In genomic region chr6:34863786-34864514, GRCm38 (mm10) we compare ENCODE assay signal across 15 mouse cellular contexts. TPM values are rescaled to one million over a fixed set of nuclear protein-coding genes. Genes with fewer than 3 reads are reported as not detected.
DNase-seq lines count a peak whose midpoint lies in the region; ATAC-seq and TF ChIP-seq lines count a peak whose summit lies in the region.
"Had no signal": no experiment of that assay in that cellular context is flagged by ENCODE, and none has a peak within 500 bp of the region (broad histone marks: within the 10 kb centered on the region; RNA-seq: fewer than 3 reads in every experiment).

No protein-coding gene starts in this region.

- whole genome bisulfite sequencing in kidney, postnatal 0 days: 53% methylated on average over 9 of the region's 9 CpGs
- WGBS in kidney, embryonic 15.5 days: 60% methylated on average over 9 of the region's 9 CpGs
- 41% methylated on average over 9 of the region's 9 CpGs for WGBS in liver, embryonic 14.5 days (ENCODE audit: insufficient replicate concordance)
- WGBS in limb, embryonic 10.5 days: 75% methylated on average over 9 of the region's 9 CpGs

- no peak overlapping the region for H3K4me3 ChIP-seq in kidney, postnatal 0 days (replicated peaks; ENCODE audit: low read depth, low read length)
- no peak overlapping the region for H3K4me3 ChIP-seq in kidney, embryonic 15.5 days (replicated peaks)
- no peak overlapping the region for H3K4me3 ChIP-seq in liver, embryonic 14.5 days (ENCODE audit: insufficient read depth in 1 of 2, low read depth in 2 of 2, low read length in 2 of 2)
- no peak overlapping the region for H3K4me3 ChIP-seq in limb, embryonic 10.5 days

- no peak for TF ChIP-seq CTCF in kidney, postnatal 0 days (IDR thresholded peaks at IDR 0.05; ENCODE audit: low read depth)
- TF ChIP-seq CTCF in liver, embryonic 14.5 days (IDR thresholded peaks at IDR 0.05; ENCODE audit: low read depth): no peak

- no peaks in the 10 kb centered on the region for H3K27me3 ChIP-seq in kidney, postnatal 0 days (ENCODE audit: insufficient read depth, low read length)
- H3K27me3 ChIP-seq in kidney, embryonic 15.5 days: no peaks in the 10 kb centered on the region
- no peaks in the 10 kb centered on the region for H3K27me3 ChIP-seq in liver, embryonic 14.5 days (ENCODE audit: control insufficient read depth, insufficient read depth, low read length)
- H3K27me3 ChIP-seq in limb, embryonic 10.5 days (ENCODE audit: low read depth, poor library complexity, severe bottlenecking): no peaks in the 10 kb centered on the region
- H3K27me3 ChIP-seq: embryonic facial prominence, embryonic 13.5 days had no signal

- intact Hi-C loops in heart, postnatal 14 days (cut with DNase I): loop anchor here (2.0 to 5.0 kb wide), 2 partner anchors 15 to 82 kb away; partner anchors contain the start of genes Agbl3 and Cyren

- no peak for ATAC-seq in kidney, postnatal 0 days (replicated peaks; ENCODE audit: low FRiP score, low read depth)
- ATAC-seq in kidney, embryonic 15.5 days (replicated peaks; ENCODE audit: low FRiP score): no peak
- no peak for ATAC-seq in liver, embryonic 14.5 days (ENCODE audit: insufficient read depth)
- ATAC-seq: forebrain, embryonic 14.5 days had no signal

- no peaks in the 10 kb centered on the region for H3K36me3 ChIP-seq in kidney, postnatal 0 days (ENCODE audit: insufficient read depth, low read length)
- H3K36me3 ChIP-seq in kidney, embryonic 15.5 days: no peaks in the 10 kb centered on the region
- H3K36me3 ChIP-seq in liver, embryonic 14.5 days (replicated peaks; ENCODE audit: control insufficient read depth, insufficient read depth, low read depth): no peaks in the 10 kb centered on the region
- H3K36me3 ChIP-seq in limb, embryonic 10.5 days: no peaks in the 10 kb centered on the region
- H3K36me3 ChIP-seq: embryonic facial prominence, embryonic 13.5 days had no signal

- peak overlapping the region; percentile 56; the same call in 1 of the 2 replicates for H3K4me2 ChIP-seq in kidney, postnatal 0 days (ENCODE audit: low read length)
- H3K4me2 ChIP-seq in kidney, embryonic 15.5 days: no peak overlapping the region
- peak overlapping the region; percentile 73 for H3K4me2 ChIP-seq in liver, embryonic 14.5 days (ENCODE audit: low read depth)

- peaks cover 15% of the 10 kb centered on the region for H3K4me1 ChIP-seq in kidney, postnatal 0 days (replicated peaks; ENCODE audit: insufficient read depth, low read length)
- peaks cover 32% of the 10 kb centered on the region for H3K4me1 ChIP-seq in kidney, embryonic 15.5 days
- peaks cover 22 to 41% of the 10 kb centered on the region in 2 experiments for H3K4me1 ChIP-seq in liver, embryonic 14.5 days (replicated peaks; ENCODE audit: control insufficient read depth in 2 of 2, insufficient read depth in 2 of 2, low read length in 1 of 2)
- H3K4me1 ChIP-seq in limb, embryonic 10.5 days: peaks cover 9% of the 10 kb centered on the region

- no peak overlapping the region for H3K27ac ChIP-seq in kidney, postnatal 0 days
- no peak overlapping the region for H3K27ac ChIP-seq in kidney, embryonic 15.5 days
- no peak overlapping the region for H3K27ac ChIP-seq in liver, embryonic 14.5 days
- H3K27ac ChIP-seq in limb, embryonic 10.5 days: no peak overlapping the region

- no peak for TF ChIP-seq EP300 in liver, embryonic 14.5 days (IDR thresholded peaks at IDR 0.05; ENCODE audit: low read depth)

- peak; percentile 89 for DNase-seq in heart, adult 11 months
- no peak for DNase-seq in heart, postnatal 14 days
- no peak for DNase-seq in kidney, postnatal 0 days (ENCODE audit: low spot score)
- DNase-seq in 416B (ENCODE audit: low read depth): peak; percentile 24
- no peak for DNase-seq in liver, embryonic 14.5 days (ENCODE audit: low read depth in 3 of 3, low spot score in 3 of 3)
- DNase-seq in limb, embryonic 10.5 days (ENCODE audit: low spot score): no peak
- no peak for DNase-seq in cerebellum, adult 11 months
- DNase-seq: cerebellum, postnatal 14 days; left cerebral cortex, postnatal 4 days had no signal

- H3K9ac ChIP-seq in kidney, postnatal 0 days (ENCODE audit: low read depth, low read length): no peak overlapping the region
- H3K9ac ChIP-seq in kidney, embryonic 15.5 days: no peak overlapping the region
- no peak overlapping the region for H3K9ac ChIP-seq in liver, embryonic 14.5 days (replicated peaks)

- no peaks in the 10 kb centered on the region for H3K9me3 ChIP-seq in kidney, postnatal 0 days (replicated peaks; ENCODE audit: low read length)
- no peaks in the 10 kb centered on the region for H3K9me3 ChIP-seq in kidney, embryonic 15.5 days (replicated peaks)
- no peaks in the 10 kb centered on the region for H3K9me3 ChIP-seq in liver, embryonic 14.5 days (ENCODE audit: control insufficient read depth, low read length)
- H3K9me3 ChIP-seq in limb, embryonic 10.5 days (replicated peaks): no peaks in the 10 kb centered on the region
- H3K9me3 ChIP-seq: embryonic facial prominence, embryonic 13.5 days had no signal

RNA-seq across cellular contexts. Expression of gene Tmem140, which starts 1.0 kb away (rescaled TPM):
- 10 to 100 TPM; 19.4 to 28.1 TPM for total RNA-seq in heart, postnatal 14 days (2021)
- polyA plus RNA-seq in kidney, postnatal 0 days (2015; fragmentation: Nextera tagmentation; extraction: Ambion mirVana): 6.2 and 7.3 TPM in 2 replicates
- 1.9 and 2.3 TPM in 2 replicates for polyA plus RNA-seq in kidney, embryonic 15.5 days (2015; fragmentation: Nextera tagmentation; extraction: Ambion mirVana)
- 1.6 and 1.7 TPM in 2 replicates for polyA plus RNA-seq in liver, embryonic 14.5 days (2012; rRNA removed)
- polyA plus RNA-seq in liver, embryonic 14.5 days (2014; fragmentation: Nextera tagmentation; extraction: Ambion mirVana): 2.6 and 2.9 TPM in 2 replicates
- 2.3 and 2.7 TPM in 2 replicates for polyA plus RNA-seq in limb, embryonic 10.5 days (2016; fragmentation: Nextera tagmentation; extraction: Ambion mirVana)

RNA-seq across cellular contexts. Expression of gene Cyren, which starts 13.9 kb away (rescaled TPM):
- 1 to 10 TPM; 5.9 to 7.1 TPM for total RNA-seq in heart, postnatal 14 days (2021)
- polyA plus RNA-seq in kidney, postnatal 0 days (2015; fragmentation: Nextera tagmentation; extraction: Ambion mirVana): 9.6 and 9.9 TPM in 2 replicates
- polyA plus RNA-seq in kidney, embryonic 15.5 days (2015; fragmentation: Nextera tagmentation; extraction: Ambion mirVana): 11.9 and 15.6 TPM in 2 replicates
- 5.4 and 7.2 TPM in 2 replicates for polyA plus RNA-seq in liver, embryonic 14.5 days (2012; rRNA removed)
- 4.2 and 6.3 TPM in 2 replicates for polyA plus RNA-seq in liver, embryonic 14.5 days (2014; fragmentation: Nextera tagmentation; extraction: Ambion mirVana)
- 19.6 and 20.1 TPM in 2 replicates for polyA plus RNA-seq in limb, embryonic 10.5 days (2016; fragmentation: Nextera tagmentation; extraction: Ambion mirVana)

RNA-seq across cellular contexts. Expression of gene Wdr91, which starts 46.7 kb away (rescaled TPM):
- total RNA-seq in heart, postnatal 14 days (2021): 10 to 100 TPM; 13.3 to 15.9 TPM
- 10.2 and 10.6 TPM in 2 replicates for polyA plus RNA-seq in kidney, postnatal 0 days (2015; fragmentation: Nextera tagmentation; extraction: Ambion mirVana)
- polyA plus RNA-seq in kidney, embryonic 15.5 days (2015; fragmentation: Nextera tagmentation; extraction: Ambion mirVana): 9.9 and 11.8 TPM in 2 replicates
- 17.4 and 21.5 TPM in 2 replicates for polyA plus RNA-seq in liver, embryonic 14.5 days (2012; rRNA removed)
- polyA plus RNA-seq in liver, embryonic 14.5 days (2014; fragmentation: Nextera tagmentation; extraction: Ambion mirVana): 9.5 and 9.7 TPM in 2 replicates
- polyA plus RNA-seq in limb, embryonic 10.5 days (2016; fragmentation: Nextera tagmentation; extraction: Ambion mirVana): 9.6 and 13.0 TPM in 2 replicates

RNA-seq across cellular contexts. Expression of gene Stra8, which starts 56.0 kb away (rescaled TPM):
- not detected for total RNA-seq in heart, postnatal 14 days (2021)
- polyA plus RNA-seq in kidney, postnatal 0 days (2015; fragmentation: Nextera tagmentation; extraction: Ambion mirVana): not detected in 2 replicates
- polyA plus RNA-seq in kidney, embryonic 15.5 days (2015; fragmentation: Nextera tagmentation; extraction: Ambion mirVana): not detected in 2 replicates
- polyA plus RNA-seq in liver, embryonic 14.5 days (2012; rRNA removed): not detected in 2 replicates
- polyA plus RNA-seq in liver, embryonic 14.5 days (2014; fragmentation: Nextera tagmentation; extraction: Ambion mirVana): not detected in 2 replicates
- polyA plus RNA-seq in limb, embryonic 10.5 days (2016; fragmentation: Nextera tagmentation; extraction: Ambion mirVana): not detected in 2 replicates
- total RNA-seq: layer of hippocampus, adult 8-10 months; left cerebral cortex, postnatal 4 days had no signal
- polyA plus RNA-seq: embryonic facial prominence, embryonic 13.5 days; forebrain, embryonic 14.5 days; gonadal fat pad, adult 2 months; intestine, embryonic 14.5 days had no signal

Comparison
In these comparisons a context has a peak if more than half of its experiments do, and no peak if none do; other contexts are left out.
1. DNase-seq: peak in heart, adult 11 months (single experiment) and 416B (single experiment); none in heart, postnatal 14 days (0 of 2), kidney, postnatal 0 days (single experiment), liver, embryonic 14.5 days (0 of 3), limb, embryonic 10.5 days (single experiment) and cerebellum, adult 11 months (single experiment).